Mouse (Mus musculus) small intestine, adult 2 months (tissue): Measurements from ENCODE around the gene Mypop. TPM values are rescaled to one million over a fixed set of nuclear protein-coding genes. Genes with fewer than 3 reads are reported as not detected.
A peak's percentile ranks its signal among the peaks of the same experiment; 100 is the strongest.

Source experiments
- H3K27ac ChIP-seq: fragments of 200-500 bp; 2 replicates; pipeline ENCODE4 v1.5.1; 2012; ENCODE audit warnings: low read depth, low read length, control low read depth, inconsistent platforms; ENCODE audit not compliant: insufficient read depth
- H3K27me3 ChIP-seq: fragments of 200-500 bp; 2 replicates; pipeline ENCODE4 v1.6.1; 2012; ENCODE audit warnings: mild to moderate bottlenecking, moderate library complexity, low read length, inconsistent platforms; ENCODE audit not compliant: control insufficient read depth, insufficient read depth
- H3K36me3 ChIP-seq: fragments of 200-500 bp; 2 replicates; pipeline ENCODE4 v1.6.1; 2012; ENCODE audit warnings: mild to moderate bottlenecking, low read length, control low read depth, inconsistent platforms; ENCODE audit not compliant: control insufficient read depth, insufficient read depth
- H3K4me1 ChIP-seq: fragments of 200-500 bp; 2 replicates; pipeline ENCODE4 v1.6.1; 2012; ENCODE audit warnings: low read length, inconsistent platforms, mixed read lengths; ENCODE audit not compliant: control insufficient read depth, insufficient read depth, insufficient read length
- H3K4me3 ChIP-seq: fragments of 200-500 bp; 2 replicates; pipeline ENCODE4 v1.5.1; 2012; ENCODE audit warnings: low read depth, mild to moderate bottlenecking, control low read depth, inconsistent platforms, low read length, moderate library complexity
- CTCF ChIP-seq: fragments of 200-500 bp; IDR thresholded peaks from 2 replicates; pipeline ENCODE4 v1.5.1; 2012; ENCODE audit warnings: low read depth, mild to moderate bottlenecking, control low read depth, inconsistent platforms, low read length, moderate library complexity, mixed read lengths; ENCODE audit not compliant: insufficient replicate concordance, insufficient read length; ENCODE audit errors: extremely low read depth
- POLR2A ChIP-seq: fragments of 200-500 bp; IDR thresholded peaks from 2 replicates; pipeline ENCODE4 v1.6.1; 2012; ENCODE audit warnings: low read depth, mild to moderate bottlenecking, control low read depth, inconsistent platforms, low read length, moderate library complexity
- WGBS: fragments of 180-500 bp; shearing (Covaris S2); methylation state at CpG from one replicate; pipeline ENCODE4 v1.1.7; 2018; 5-methylcytosine and 5-hydroxymethylcytosine counted together
- polyA plus RNA-seq: library from polyadenylated mRNA; depleted of rRNA; stranded (reverse); fragments of >200 nt; gene quantifications from 2 replicates; pipeline ENCODE4 v1.2.3, GENCODE M21; 2012

Mypop gene
- polyA plus RNA-seq, 1 experiment, result 2.3 TPM

- WGBS, result 2% methylated on average over 59 of the region's 59 CpGs
- TF ChIP-seq CTCF (no peak), POLR2A (no peak)
- Histone ChIP-seq H3K27ac (no peak overlapping the region), H3K27me3 (peaks cover 10% of the 10 kb centered on the region), H3K36me3 (no peaks in the 10 kb centered on the region), H3K4me1 (peaks cover 9% of the 10 kb centered on the region), H3K4me3 (peak overlapping the region; percentile 56)
These were observed 732 bp downstream of the Mypop start for GRCm38 (mm10) chr7:18991660-18992293.

- 5% methylated on average over 31 of the region's 31 CpGs for WGBS
- TF ChIP-seq POLR2A (no peak), CTCF (no peak)
- no peaks in the 10 kb centered on the region for H3K36me3 ChIP-seq
- peak overlapping the region; percentile 56 for H3K4me3 ChIP-seq
- H3K27me3 ChIP-seq, result peaks cover 10% of the 10 kb centered on the region
- peaks cover 9% of the 10 kb centered on the region for H3K4me1 ChIP-seq
- no peak overlapping the region for H3K27ac ChIP-seq
These were observed 1.2 kb downstream of the Mypop start for GRCm38 (mm10) chr7:18992294-18992675.

DNA sequence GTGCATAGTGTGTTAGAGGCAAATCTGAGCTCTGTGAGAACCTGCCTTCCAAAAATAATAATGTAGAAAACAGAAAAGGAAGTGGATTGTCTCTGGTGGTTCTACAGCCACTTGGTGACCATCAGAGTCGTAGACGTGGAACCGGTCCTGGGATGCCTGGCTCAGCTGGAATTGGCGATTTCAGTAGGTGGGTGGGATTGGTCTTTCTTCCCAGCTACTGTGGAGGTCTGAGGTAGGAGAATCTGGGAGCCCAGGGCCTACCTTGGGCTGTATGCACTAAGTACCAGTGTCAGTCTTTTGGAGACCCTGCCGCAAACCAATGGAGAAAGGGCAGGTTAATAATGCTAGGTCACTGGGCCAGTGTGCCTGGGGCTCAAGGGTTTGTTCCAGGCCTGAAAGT, 2.0 kb downstream of the Mypop start:
- 96% methylated on average over 5 of the region's 5 CpGs for WGBS
- no peak overlapping the region for H3K4me3 ChIP-seq
- H3K27ac ChIP-seq, result no peak overlapping the region
- H3K36me3 ChIP-seq, result no peaks in the 10 kb centered on the region
- no peak for TF ChIP-seq CTCF
- TF ChIP-seq POLR2A, result no peak
- H3K27me3 ChIP-seq, result peaks cover 8% of the 10 kb centered on the region
- peaks cover 9% of the 10 kb centered on the region for H3K4me1 ChIP-seq

- 42% methylated on average over 9 of the region's 9 CpGs for WGBS
- Histone ChIP-seq H3K4me1 (peaks cover 10% of the 10 kb centered on the region), H3K27ac (no peak overlapping the region), H3K36me3 (no peaks in the 10 kb centered on the region), H3K4me3 (no peak overlapping the region), H3K27me3 (no peaks in the 10 kb centered on the region)
- TF ChIP-seq CTCF, result no peak
- TF ChIP-seq POLR2A, result no peak
These were observed 7.8 kb downstream of the Mypop start for GRCm38 (mm10) chr7:18998835-18999234.

DNA sequence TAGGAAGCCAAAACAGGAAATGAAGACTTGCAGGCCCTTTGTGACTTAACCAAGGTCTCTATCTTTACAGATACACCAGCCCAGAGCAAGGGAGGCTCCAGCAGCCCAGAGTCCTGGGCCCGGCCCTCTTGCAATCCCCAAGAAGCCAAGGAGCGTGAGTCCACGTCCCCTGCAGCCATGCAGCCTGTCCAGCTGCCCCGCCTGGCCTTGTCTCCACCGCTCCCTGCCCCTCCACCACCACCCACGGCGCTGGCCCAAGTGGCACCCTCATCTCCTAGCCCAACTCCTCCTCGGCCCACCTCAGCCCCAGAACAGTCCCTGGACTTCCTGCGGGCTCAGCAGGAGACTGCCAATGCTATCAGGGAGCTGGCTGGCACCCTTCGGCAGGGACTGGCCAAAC, 9.4 kb downstream of the Mypop start:
- TF ChIP-seq POLR2A, result no peak
- no peak for TF ChIP-seq CTCF
- Histone ChIP-seq H3K27ac (no peak overlapping the region), H3K36me3 (peaks cover 1% of the 10 kb centered on the region; the same call in 1 of the 2 replicates), H3K4me1 (peaks cover 21% of the 10 kb centered on the region), H3K27me3 (no peaks in the 10 kb centered on the region), H3K4me3 (peak overlapping the region; percentile 63)
- 59% methylated on average over 10 of the region's 10 CpGs for WGBS

- Histone ChIP-seq H3K4me1 (peaks cover 26% of the 10 kb centered on the region), H3K27ac (peak overlapping the region; percentile 50), H3K4me3 (peak overlapping the region; percentile 63), H3K27me3 (no peaks in the 10 kb centered on the region), H3K36me3 (peaks cover 7% of the 10 kb centered on the region; the same call in 1 of the 2 replicates)
- no peak for TF ChIP-seq POLR2A
- no peak for TF ChIP-seq CTCF
- WGBS, result 40% methylated on average over 18 of the region's 18 CpGs
These were observed 10.2 kb downstream of the Mypop start for GRCm38 (mm10) chr7:19001066-19001806.

GRCm38 (mm10) chr7:19001807-19002085, 10.7 kb downstream of the Mypop start:
- Histone ChIP-seq H3K27me3 (no peaks in the 10 kb centered on the region), H3K36me3 (peaks cover 7% of the 10 kb centered on the region; the same call in 1 of the 2 replicates), H3K4me3 (peak overlapping the region; percentile 63; the same call in 1 of the 2 replicates), H3K4me1 (peaks cover 28% of the 10 kb centered on the region), H3K27ac (peak overlapping the region; percentile 50)
- WGBS, result 26% methylated on average over 3 of the region's 3 CpGs
- TF ChIP-seq CTCF (no peak), POLR2A (no peak)
